Mouse (Mus musculus): ENCODE measurements at regions not wholly inside any gene's neighbourhood (a gene's known extent, or its start where the extent isn't known, plus 50 kb on each side); places are given as distances from the start of the nearest gene placed in this dataset.

DNA sequence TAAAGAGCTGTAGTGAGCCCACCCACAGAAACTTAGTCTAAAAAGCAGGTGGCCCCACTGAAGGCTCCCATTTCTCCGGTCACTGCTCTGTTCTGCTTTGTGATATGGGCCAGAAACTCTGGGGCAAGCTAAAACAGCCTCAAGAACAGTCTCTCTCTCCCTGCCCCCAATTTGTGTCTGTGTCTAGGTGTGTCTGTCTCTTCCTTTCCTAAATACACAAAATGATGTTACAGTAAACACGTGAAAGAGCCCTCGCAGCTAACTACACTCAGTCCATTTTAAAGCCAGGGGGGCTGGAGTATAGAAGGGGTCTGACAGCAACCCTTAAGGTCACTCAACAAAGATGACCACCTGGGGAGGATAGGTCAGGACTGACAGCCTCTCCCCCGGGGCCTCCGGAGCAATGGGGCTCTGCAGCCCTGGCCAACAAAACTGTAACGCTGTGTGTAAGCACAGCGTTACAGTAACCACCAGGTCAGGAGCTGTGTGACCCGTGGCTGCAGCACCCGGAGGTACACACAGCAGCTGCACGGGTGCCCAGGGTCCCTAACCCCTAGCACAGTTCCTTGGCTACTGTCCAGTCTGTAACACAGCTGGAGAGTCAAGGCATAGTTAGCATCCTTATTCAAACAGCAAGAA, 168.0 kb downstream of the 3100002H09Rik start:
- 0 out of 2 replicates have a peak, but pooled peaks cover 4% of the 10 kb centered on the region for H3K4me1 ChIP-seq (replicated peaks)
- no peak overlapping the region for H3K9ac ChIP-seq
- H3K36me3 ChIP-seq = no peaks in the 10 kb centered on the region
- H3K4me3 ChIP-seq (replicated peaks) = no peak overlapping the region
- no peaks in the 10 kb centered on the region for H3K9me3 ChIP-seq
- WGBS = 17% methylated on average over 10 of the region's 10 CpGs
- peaks cover 29% of the 10 kb centered on the region for H3K27me3 ChIP-seq (replicated peaks)
- H3K27ac ChIP-seq = no peak overlapping the region
- no peak overlapping the region for H3K4me2 ChIP-seq (replicated peaks)
- no peak for ATAC-seq

DNA sequence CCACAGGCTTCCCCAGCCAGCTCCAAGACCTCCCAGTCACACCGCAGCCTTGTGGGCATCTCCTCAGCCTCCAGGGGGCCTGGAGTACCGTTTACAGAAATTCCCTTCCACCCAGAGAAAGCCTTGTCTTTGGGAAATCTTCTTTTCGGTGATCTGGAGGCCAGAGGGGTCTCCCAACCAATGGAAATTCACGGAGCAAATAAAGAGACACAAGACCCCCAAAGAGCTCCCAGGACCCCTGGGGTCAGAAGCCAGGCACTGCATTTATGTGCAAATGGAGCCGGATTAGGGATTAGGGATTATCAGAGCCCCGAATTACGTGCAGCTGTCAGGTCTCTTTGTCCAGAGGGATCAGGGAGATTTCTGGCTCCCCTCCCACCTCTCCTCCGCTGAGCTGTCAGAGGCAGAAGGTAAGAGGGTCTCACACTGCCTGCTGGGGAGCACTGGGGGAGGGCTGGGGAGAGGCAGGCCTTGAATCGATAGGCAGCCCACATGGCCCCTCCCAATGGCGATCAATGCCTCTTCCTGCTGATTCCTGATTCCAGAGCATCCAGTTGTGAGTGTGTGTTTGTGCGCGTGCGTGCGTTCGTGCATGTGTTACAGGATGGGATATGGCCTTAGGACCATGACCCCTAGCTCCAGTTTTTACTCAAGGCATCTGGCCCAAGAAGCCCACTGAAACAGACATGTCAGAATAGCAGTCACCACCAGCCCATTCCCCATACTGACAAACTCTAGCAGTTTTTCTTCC, 168.7 kb downstream of the 3100002H09Rik start:
- no peak for ATAC-seq
- Histone ChIP-seq H3K9me3 (no peaks in the 10 kb centered on the region), H3K27ac (no peak overlapping the region), H3K4me2 (replicated peaks) (no peak overlapping the region), H3K9ac (no peak overlapping the region), H3K36me3 (no peaks in the 10 kb centered on the region), H3K4me1 (replicated peaks) (0 out of 2 replicates have a peak, but pooled peaks cover 4% of the 10 kb centered on the region), H3K4me3 (replicated peaks) (no peak overlapping the region), H3K27me3 (replicated peaks) (peaks cover 29% of the 10 kb centered on the region)
- WGBS = 27% methylated on average over 15 of the region's 15 CpGs

DNA sequence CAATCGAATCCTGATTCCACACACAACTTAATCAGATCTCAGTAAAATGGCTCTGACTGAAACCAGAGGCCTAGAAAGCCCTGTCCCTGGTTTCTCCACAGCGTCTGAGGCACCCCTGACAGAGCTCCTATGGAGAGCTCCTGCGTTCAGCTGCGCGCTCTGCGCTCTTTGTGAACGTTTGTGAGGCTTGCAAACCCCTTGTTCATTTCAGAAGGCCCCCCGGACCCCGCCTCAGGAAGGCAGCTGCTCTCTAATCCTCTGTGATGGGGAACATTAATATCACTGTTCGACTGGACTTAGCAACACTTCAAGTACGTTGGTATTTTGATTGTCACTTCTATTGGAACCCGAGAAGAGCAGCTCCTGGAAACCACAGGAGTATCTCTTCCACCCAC, 175.6 kb downstream of the 3100002H09Rik start:
- Histone ChIP-seq H3K36me3 (no peaks in the 10 kb centered on the region), H3K9ac (no peak overlapping the region), H3K4me1 (replicated peaks) (0 out of 2 replicates have a peak, but pooled peaks cover 4% of the 10 kb centered on the region), H3K27ac (no peak overlapping the region), H3K4me2 (replicated peaks) (no peak overlapping the region), H3K9me3 (no peaks in the 10 kb centered on the region), H3K27me3 (replicated peaks) (0 out of 2 replicates have a peak, but pooled peaks cover 3% of the 10 kb centered on the region), H3K4me3 (replicated peaks) (no peak overlapping the region)
- ATAC-seq = no peak
- WGBS = 40% methylated on average over 12 of the region's 12 CpGs

DNA sequence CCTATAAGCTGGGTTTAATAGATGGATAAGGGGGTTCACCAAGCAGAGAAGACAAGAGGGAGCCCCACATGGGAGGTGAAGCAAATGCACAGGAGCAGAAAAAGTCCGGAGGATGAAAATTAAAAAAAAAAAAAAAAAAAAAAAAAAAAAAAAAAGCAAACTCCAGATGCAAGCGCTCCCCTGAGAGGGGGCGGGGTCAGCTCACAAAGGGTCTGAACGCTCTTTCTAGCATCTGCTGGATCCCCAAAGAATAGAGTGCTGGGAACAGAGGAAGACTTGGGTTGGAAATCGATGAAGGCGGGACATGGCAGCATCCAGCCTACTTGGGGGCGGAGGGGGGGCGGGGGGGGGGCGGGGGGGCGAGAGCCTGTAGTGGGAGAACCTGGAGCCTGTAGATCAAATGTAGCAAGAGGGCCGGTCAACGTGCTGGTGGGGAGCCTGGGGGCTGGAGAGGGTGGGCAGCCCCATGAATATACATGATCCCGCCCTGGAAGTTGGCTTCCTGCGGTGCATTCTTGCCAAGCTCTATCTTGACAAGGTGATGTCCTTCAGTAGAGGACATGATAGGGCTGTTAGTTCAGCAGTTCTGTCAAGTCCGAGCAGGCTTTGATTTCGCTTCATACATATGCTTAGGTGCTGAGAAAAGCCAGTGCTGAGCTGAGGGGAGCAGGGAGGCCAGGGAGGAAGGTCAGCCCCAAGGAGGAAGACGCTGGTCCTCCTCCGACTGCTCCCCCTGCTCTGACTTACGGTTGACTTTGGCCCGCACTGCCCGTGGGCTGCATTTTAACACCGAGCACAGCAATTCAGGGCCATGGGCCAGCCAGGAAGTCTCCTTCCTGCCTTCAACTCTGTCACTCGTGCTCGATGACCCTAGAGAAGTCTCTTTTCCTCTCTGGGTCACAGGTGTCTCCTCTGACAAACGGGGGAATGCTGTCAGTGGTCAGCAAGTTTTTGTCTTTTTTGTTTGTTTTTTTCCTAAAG, 176.3 kb downstream of the 3100002H09Rik start:
- H3K9ac ChIP-seq = no peak overlapping the region
- H3K4me3 ChIP-seq (replicated peaks) = no peak overlapping the region
- H3K9me3 ChIP-seq = no peaks in the 10 kb centered on the region
- H3K36me3 ChIP-seq = no peaks in the 10 kb centered on the region
- 17% methylated on average over 24 of the region's 25 CpGs for WGBS
- H3K27ac ChIP-seq = no peak overlapping the region
- 0 out of 2 replicates have a peak, but pooled peaks cover 4% of the 10 kb centered on the region for H3K4me1 ChIP-seq (replicated peaks)
- H3K27me3 ChIP-seq (replicated peaks) = 0 out of 2 replicates have a peak, but pooled peaks cover 3% of the 10 kb centered on the region
- no peak overlapping the region for H3K4me2 ChIP-seq (replicated peaks)
- ATAC-seq = no peak

DNA sequence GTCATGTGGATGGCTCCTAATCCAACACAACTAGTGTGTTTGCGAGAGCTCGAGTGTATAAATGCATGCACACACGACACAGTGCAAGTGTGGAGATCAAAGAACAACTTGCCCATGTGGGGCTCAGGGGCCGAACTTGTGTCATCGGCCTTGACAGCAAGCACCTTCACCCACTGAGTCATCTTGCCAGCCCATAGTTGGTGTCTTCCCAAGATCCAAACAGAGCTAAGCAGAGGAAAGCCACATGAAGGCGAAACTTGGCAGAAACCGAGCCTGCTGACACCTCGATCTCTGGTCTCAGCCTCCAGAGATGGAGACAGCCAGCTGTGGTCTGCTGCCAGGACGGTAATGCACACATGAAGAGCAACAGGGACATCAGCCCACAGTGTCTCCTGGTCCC, 177.1 kb downstream of the 3100002H09Rik start:
- H3K27ac ChIP-seq = no peak overlapping the region
- 0 out of 2 replicates have a peak, but pooled peaks cover 3% of the 10 kb centered on the region for H3K27me3 ChIP-seq (replicated peaks)
- no peak overlapping the region for H3K4me3 ChIP-seq (replicated peaks)
- H3K9ac ChIP-seq = no peak overlapping the region
- no peak overlapping the region for H3K4me2 ChIP-seq (replicated peaks)
- ATAC-seq = no peak
- H3K9me3 ChIP-seq = no peaks in the 10 kb centered on the region
- 80% methylated on average over 9 of the region's 9 CpGs for WGBS
- 0 out of 2 replicates have a peak, but pooled peaks cover 4% of the 10 kb centered on the region for H3K4me1 ChIP-seq (replicated peaks)
- H3K36me3 ChIP-seq = no peaks in the 10 kb centered on the region

DNA sequence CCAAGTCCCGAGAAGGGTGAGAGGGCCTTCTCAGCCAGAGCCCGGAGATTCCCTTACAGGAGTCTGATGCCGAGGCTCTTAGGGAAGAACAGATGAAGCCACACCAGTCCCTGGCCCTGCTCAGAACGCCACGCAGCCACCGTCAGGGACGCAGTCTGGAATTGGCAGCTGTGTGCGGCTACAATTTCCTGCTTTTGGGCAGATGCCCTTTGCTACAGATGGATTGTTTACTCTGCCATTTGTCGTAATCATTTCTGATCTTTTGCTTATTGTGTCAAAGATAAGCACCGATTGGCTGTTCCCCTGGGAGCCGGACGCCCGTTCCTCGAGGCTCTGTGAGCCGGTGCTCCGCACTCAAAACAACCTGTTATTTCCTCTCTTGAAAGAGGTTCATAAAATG, 179.4 kb downstream of the 3100002H09Rik start:
- Histone ChIP-seq H3K9ac (no peak overlapping the region), H3K4me1 (replicated peaks) (0 out of 2 replicates have a peak, but pooled peaks cover 4% of the 10 kb centered on the region), H3K4me3 (replicated peaks) (no peak overlapping the region), H3K27ac (no peak overlapping the region), H3K4me2 (replicated peaks) (no peak overlapping the region), H3K27me3 (replicated peaks) (0 out of 2 replicates have a peak, but pooled peaks cover 3% of the 10 kb centered on the region), H3K36me3 (no peaks in the 10 kb centered on the region), H3K9me3 (no peaks in the 10 kb centered on the region)
- 47% methylated on average over 16 of the region's 16 CpGs for WGBS
- no peak for ATAC-seq

DNA sequence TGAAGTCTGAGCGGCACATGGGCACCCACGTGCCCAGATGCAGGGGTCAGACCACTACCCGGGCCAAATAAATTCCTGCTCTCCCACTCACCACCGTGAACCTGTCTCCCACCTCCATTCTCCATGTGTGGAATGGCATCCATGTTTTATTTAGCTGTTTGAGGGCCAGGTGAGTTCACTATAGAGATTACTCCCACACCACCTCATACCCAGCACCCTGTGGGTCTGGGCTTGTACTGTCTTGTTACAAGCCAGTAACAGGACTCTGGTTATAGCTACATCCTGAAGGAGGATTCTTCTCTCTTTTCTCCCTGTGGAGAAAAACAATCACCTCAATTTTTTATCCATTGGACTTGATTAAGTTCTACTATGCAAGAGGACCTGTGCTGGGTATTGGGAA, 181.8 kb downstream of the 3100002H09Rik start:
- WGBS = 89% methylated on average over 4 of the region's 4 CpGs
- H3K27me3 ChIP-seq (replicated peaks) = 0 out of 2 replicates have a peak, but pooled peaks cover 3% of the 10 kb centered on the region
- H3K4me3 ChIP-seq (replicated peaks) = no peak overlapping the region
- no peaks in the 10 kb centered on the region for H3K36me3 ChIP-seq
- no peak for ATAC-seq
- H3K4me1 ChIP-seq (replicated peaks) = no peaks in the 10 kb centered on the region
- no peaks in the 10 kb centered on the region for H3K9me3 ChIP-seq
- H3K9ac ChIP-seq = no peak overlapping the region
- H3K27ac ChIP-seq = no peak overlapping the region
- H3K4me2 ChIP-seq (replicated peaks) = no peak overlapping the region

DNA sequence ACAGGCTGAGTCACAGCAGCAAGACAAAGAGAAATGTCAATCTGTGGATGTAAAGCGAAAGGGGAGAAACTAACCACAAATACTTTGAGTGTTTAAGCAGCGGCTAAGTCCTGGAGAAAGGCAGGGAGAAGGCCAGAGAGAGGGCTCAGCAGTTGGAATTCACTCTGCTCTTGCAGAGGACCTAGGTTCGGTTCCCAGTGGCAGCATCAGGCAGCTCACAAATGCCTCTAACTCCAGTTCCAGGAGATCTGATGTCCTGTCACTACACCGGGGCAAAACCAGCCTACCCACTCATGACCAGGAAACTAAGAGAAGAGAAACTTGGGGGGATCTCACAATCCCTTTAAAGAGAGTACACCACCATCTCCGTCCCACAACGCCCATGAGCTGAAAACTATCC, 188.2 kb downstream of the 3100002H09Rik start:
- no peak overlapping the region for H3K27ac ChIP-seq
- ATAC-seq = no peak
- H3K4me2 ChIP-seq (replicated peaks) = no peak overlapping the region
- 84% methylated on average over 6 of the region's 6 CpGs for WGBS
- no peak overlapping the region for H3K4me3 ChIP-seq (replicated peaks)
- H3K9ac ChIP-seq = no peak overlapping the region
- H3K4me1 ChIP-seq (replicated peaks) = no peaks in the 10 kb centered on the region
- no peaks in the 10 kb centered on the region for H3K27me3 ChIP-seq (replicated peaks)
- no peaks in the 10 kb centered on the region for H3K9me3 ChIP-seq
- no peaks in the 10 kb centered on the region for H3K36me3 ChIP-seq

DNA sequence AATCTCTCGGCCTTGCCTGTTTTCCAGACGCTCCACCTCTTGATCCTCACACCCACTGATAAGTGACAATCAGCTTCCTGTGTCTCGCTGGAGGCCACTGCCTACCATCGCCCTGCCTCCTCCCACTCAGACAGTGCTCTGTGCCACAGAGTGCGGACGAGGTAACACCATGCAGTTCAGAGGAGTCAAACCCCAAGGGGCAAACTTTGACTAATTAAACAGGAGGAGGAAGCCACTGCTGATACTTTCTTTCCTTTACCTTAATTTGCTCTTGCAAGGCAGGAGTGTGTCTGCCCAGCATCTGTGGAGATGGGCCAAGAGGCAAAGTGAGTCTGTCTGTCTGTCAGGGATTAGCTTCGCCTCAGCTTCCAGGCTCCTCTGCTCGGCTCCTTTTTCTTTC, 192.2 kb downstream of the 3100002H09Rik start:
- H3K36me3 ChIP-seq = no peaks in the 10 kb centered on the region
- no peak overlapping the region for H3K27ac ChIP-seq
- WGBS = 32% methylated on average over 8 of the region's 8 CpGs
- no peak for ATAC-seq
- no peak overlapping the region for H3K4me2 ChIP-seq (replicated peaks)
- H3K4me3 ChIP-seq (replicated peaks) = no peak overlapping the region
- H3K27me3 ChIP-seq (replicated peaks) = no peaks in the 10 kb centered on the region
- no peak overlapping the region for H3K9ac ChIP-seq
- H3K4me1 ChIP-seq (replicated peaks) = no peaks in the 10 kb centered on the region
- H3K9me3 ChIP-seq = no peaks in the 10 kb centered on the region

DNA sequence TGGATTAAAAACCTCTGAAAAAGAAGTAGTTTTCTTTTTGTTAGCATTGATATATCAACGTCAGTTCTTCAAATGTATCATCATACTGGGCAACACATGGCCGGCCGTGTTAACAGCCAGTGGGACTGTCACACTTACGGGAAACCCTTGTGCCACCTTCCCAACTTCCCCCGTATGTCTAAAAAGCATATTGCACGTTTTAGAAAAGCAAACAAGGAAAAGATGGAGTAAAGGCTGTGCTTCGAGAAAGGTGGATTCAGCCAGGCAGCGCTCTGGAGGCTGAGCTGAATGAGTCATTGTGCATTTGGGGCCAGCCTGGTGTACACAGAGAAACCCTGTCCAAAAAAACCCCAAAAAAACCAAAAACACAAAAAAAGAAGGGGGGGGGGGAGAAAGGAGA, 193.4 kb downstream of the 3100002H09Rik start:
- no peaks in the 10 kb centered on the region for H3K9me3 ChIP-seq
- H3K4me1 ChIP-seq (replicated peaks) = no peaks in the 10 kb centered on the region
- ATAC-seq = no peak
- no peak overlapping the region for H3K4me2 ChIP-seq (replicated peaks)
- 84% methylated on average over 8 of the region's 8 CpGs for WGBS
- H3K27me3 ChIP-seq (replicated peaks) = no peaks in the 10 kb centered on the region
- no peak overlapping the region for H3K9ac ChIP-seq
- H3K27ac ChIP-seq = no peak overlapping the region
- H3K36me3 ChIP-seq = no peaks in the 10 kb centered on the region
- no peak overlapping the region for H3K4me3 ChIP-seq (replicated peaks)

DNA sequence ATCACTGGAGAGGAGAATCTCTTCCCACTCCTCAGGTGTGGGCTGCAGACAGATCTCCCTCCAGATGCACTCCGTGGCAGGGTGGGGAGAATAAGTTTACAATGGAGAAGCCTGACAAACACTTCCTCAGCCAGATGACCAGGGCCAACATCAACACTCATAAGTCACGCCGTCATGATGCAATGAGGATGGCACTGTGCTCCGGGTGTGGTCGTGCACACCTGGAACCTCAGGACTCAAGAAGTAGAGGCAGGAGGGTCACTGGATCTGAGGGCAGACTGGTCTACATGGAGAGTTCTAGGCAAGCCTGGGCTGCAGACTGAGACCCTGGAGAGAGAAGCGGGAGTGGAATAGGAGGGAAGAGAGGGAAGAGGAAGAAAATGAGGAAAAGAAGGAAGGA, 194.3 kb downstream of the 3100002H09Rik start:
- no peak for ATAC-seq
- Histone ChIP-seq H3K9me3 (no peaks in the 10 kb centered on the region), H3K4me3 (replicated peaks) (no peak overlapping the region), H3K4me2 (replicated peaks) (no peak overlapping the region), H3K9ac (no peak overlapping the region), H3K27ac (no peak overlapping the region), H3K4me1 (replicated peaks) (no peaks in the 10 kb centered on the region), H3K36me3 (no peaks in the 10 kb centered on the region), H3K27me3 (replicated peaks) (no peaks in the 10 kb centered on the region)
- 80% methylated on average over 6 of the region's 6 CpGs for WGBS

DNA sequence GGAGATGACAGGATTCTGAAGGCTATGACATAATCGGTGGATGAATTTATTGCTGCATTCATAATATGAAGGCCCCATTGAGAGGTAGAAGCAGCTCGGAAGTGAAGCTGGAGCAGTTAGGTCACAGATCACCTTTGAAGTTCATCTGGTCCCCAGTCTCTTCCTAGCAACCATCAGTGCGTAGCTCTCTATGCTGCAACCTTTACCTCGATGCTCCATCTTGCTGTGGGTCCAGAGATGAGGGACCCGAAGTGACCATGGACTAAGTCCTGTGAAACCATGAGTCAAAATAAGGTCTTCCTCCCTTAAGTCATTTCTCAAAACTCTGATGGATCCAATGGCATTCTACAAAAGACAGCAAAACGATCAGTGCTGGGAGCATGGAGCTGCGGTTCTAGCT, 196.2 kb downstream of the 3100002H09Rik start:
- H3K4me3 ChIP-seq (replicated peaks) = no peak overlapping the region
- H3K9ac ChIP-seq = no peak overlapping the region
- no peak overlapping the region for H3K27ac ChIP-seq
- no peaks in the 10 kb centered on the region for H3K9me3 ChIP-seq
- no peaks in the 10 kb centered on the region for H3K36me3 ChIP-seq
- H3K4me1 ChIP-seq (replicated peaks) = no peaks in the 10 kb centered on the region
- no peak for ATAC-seq
- H3K4me2 ChIP-seq (replicated peaks) = no peak overlapping the region
- H3K27me3 ChIP-seq (replicated peaks) = no peaks in the 10 kb centered on the region
- WGBS = 86% methylated on average over 7 of the region's 7 CpGs

All from intestine, embryonic 15.5 days (tissue).